Mouse (Mus musculus) brown adipose tissue, adult 24 weeks (tissue): ENCODE measurements around the gene Acta1. TPM values are rescaled to one million over a fixed set of nuclear protein-coding genes. Genes with fewer than 3 reads are reported as not detected.

Experiments used
- polyA plus RNA-seq: library from polyadenylated mRNA; stranded (reverse); fragments of >200 nt; gene quantifications from 2 replicates; pipeline ENCODE4 v1.2.4, GENCODE M21; 2012; ENCODE audit not compliant: missing spikeins, insufficient read depth, insufficient read length

Acta1 gene
- polyA plus RNA-seq, 1 experiment = 533 TPM

Other genes with a start within 250 kb of the Acta1 start
- 14.6 and 17.3 TPM in 2 replicates for gene Rhou, start 240.8 kb downstream of the Acta1 start, polyA plus RNA-seq
- 3.0 and 3.9 TPM in 2 replicates for gene Rab4a, start 88.8 kb downstream of the Acta1 start, polyA plus RNA-seq
- gene Ccsap, start 34.5 kb downstream of the Acta1 start, polyA plus RNA-seq = not detected in 2 replicates
- 5.9 and 7.7 TPM in 2 replicates for gene Nup133, start 54.5 kb upstream of the Acta1 start, polyA plus RNA-seq
- gene Abcb10, start 88.4 kb upstream of the Acta1 start, polyA plus RNA-seq = 17.2 and 18.7 TPM in 2 replicates
- 9.2 and 9.5 TPM in 2 replicates for gene Taf5l, start 126.6 kb upstream of the Acta1 start, polyA plus RNA-seq
- gene Urb2, start 126.8 kb upstream of the Acta1 start, polyA plus RNA-seq = 1.2 and 1.5 TPM in 2 replicates